Mouse (Mus musculus): ENCODE measurements around the gene Nsg1. TPM values are rescaled to one million over a fixed set of nuclear protein-coding genes. Genes with fewer than 3 reads are reported as not detected.

Gene Nsg1
- polyA plus RNA-seq, 1 experiment: 5.8 TPM

DNA sequence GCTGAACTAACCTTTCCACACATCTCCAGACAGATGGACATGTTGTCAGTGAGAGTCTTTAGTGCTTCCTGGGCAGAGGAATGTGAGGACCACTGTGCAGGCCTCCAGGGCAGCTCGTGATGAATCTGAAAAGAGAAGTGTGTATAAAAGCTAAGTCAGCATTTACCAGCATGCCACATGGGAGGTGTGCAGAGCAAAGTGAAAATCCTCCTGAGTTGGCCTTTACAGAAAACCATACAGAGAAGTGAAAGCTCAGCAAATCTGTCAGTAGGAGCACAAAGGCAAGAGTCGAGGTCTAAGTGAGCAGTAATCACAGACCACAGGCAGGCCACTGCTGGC, 67.8 kb downstream of the Nsg1 start:
- WGBS: 45% methylated on average over 2 of the region's 2 CpGs
- no peaks in the 10 kb centered on the region for H3K36me3 ChIP-seq (ENCODE audit: control insufficient read depth, insufficient read depth, low read length)
- no peak for DNase-seq
- no peaks in the 10 kb centered on the region for H3K4me1 ChIP-seq (replicated peaks; ENCODE audit: control insufficient read depth, insufficient read depth, low read length)
- no peak for TF ChIP-seq POLR2A (IDR thresholded peaks at IDR 0.05; ENCODE audit: control insufficient read depth, extremely low read depth, insufficient read depth, low read length, poor library complexity)
- no peak for TF ChIP-seq CTCF (IDR thresholded peaks at IDR 0.05; ENCODE audit: borderline replicate concordance, control insufficient read depth, extremely low read depth, insufficient read depth, low read length, poor library complexity)
- H3K4me3 ChIP-seq (ENCODE audit: control insufficient read depth, insufficient read depth, low read length): no peak overlapping the region
- no peak overlapping the region for H3K27ac ChIP-seq (ENCODE audit: control insufficient read depth, insufficient read depth, low read length)
- no peaks in the 10 kb centered on the region for H3K27me3 ChIP-seq (ENCODE audit: control insufficient read depth, insufficient read depth, low read length)

DNA sequence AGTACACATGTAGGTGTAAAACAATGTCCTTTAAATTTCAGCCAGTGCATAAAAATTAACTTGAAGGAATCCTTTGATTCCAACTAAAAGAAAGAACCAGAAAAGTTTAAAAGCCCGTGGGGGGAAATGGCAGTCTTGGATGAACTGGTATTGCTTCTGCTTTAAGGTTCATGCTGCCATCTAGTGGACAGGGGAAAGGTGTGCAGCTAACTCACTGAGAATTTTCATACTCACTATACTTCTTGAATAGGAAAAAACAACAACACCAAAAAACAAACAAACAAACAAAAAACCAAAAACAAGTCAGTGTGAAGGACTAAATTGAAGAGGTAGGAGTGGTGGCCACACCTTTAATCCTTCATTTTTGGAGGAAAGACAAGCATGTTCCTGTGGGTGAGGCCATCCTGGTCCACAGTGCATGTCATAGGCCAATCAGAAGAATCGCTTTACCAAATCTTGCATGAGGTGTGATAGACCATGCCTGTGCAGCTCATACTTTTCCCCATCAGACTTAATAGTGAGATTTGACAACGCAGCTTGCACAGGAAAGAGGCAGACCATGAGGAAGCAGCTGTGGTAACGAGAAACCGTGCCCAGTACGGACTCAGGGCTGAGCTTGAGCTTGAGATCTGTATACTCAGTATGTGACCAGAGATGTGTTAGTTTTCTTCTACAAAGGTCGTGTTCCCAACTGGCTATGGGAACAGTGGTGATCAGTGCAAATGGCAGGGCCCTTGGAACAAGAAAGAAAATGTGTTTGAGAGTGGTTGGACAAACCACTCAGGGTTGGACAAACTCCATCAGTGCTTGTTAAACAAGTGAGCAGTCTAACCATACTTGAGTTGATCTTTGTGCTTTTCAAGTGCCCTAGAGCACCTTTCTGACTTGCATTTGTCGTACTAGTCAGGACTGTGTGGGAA, 68.4 kb downstream of the Nsg1 start:
- Histone ChIP-seq H3K27me3 (ENCODE audit: control insufficient read depth, insufficient read depth, low read length) (no peaks in the 10 kb centered on the region), H3K27ac (ENCODE audit: control insufficient read depth, insufficient read depth, low read length) (no peak overlapping the region), H3K36me3 (ENCODE audit: control insufficient read depth, insufficient read depth, low read length) (no peaks in the 10 kb centered on the region), H3K4me1 (replicated peaks; ENCODE audit: control insufficient read depth, insufficient read depth, low read length) (no peaks in the 10 kb centered on the region), H3K4me3 (ENCODE audit: control insufficient read depth, insufficient read depth, low read length) (no peak overlapping the region)
- 55% methylated on average over 8 of the region's 8 CpGs for WGBS
- no peak for TF ChIP-seq CTCF (IDR thresholded peaks at IDR 0.05; ENCODE audit: borderline replicate concordance, control insufficient read depth, extremely low read depth, insufficient read depth, low read length, poor library complexity)
- no peak for TF ChIP-seq POLR2A (IDR thresholded peaks at IDR 0.05; ENCODE audit: control insufficient read depth, extremely low read depth, insufficient read depth, low read length, poor library complexity)
- DNase-seq: peak; percentile 26

DNA sequence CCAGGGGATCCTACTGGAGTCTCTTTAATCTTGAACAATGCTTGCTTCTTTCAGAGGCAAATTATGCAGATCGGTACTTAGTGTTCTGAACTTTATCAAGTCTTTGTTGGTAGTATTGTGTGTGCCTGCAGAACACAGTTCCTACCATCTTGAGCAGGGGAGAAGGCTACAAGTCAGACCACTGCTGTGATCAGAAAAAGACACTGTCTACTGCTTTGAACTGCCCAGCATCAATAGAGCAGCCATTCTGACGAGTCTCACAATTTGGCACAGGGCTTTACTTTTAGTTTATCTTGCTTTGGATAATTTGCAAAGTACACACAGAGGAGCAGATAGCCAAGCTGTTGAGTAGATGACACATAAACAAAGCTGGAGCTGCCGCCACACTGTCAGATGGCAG, 69.1 kb downstream of the Nsg1 start:
- Histone ChIP-seq H3K36me3 (ENCODE audit: control insufficient read depth, insufficient read depth, low read length) (no peaks in the 10 kb centered on the region), H3K4me3 (ENCODE audit: control insufficient read depth, insufficient read depth, low read length) (no peak overlapping the region), H3K27me3 (ENCODE audit: control insufficient read depth, insufficient read depth, low read length) (no peaks in the 10 kb centered on the region), H3K4me1 (replicated peaks; ENCODE audit: control insufficient read depth, insufficient read depth, low read length) (no peaks in the 10 kb centered on the region), H3K27ac (ENCODE audit: control insufficient read depth, insufficient read depth, low read length) (no peak overlapping the region)
- WGBS: 92% methylated on average over 3 of the region's 3 CpGs
- no peak for DNase-seq
- TF ChIP-seq CTCF (IDR thresholded peaks at IDR 0.05; ENCODE audit: borderline replicate concordance, control insufficient read depth, extremely low read depth, insufficient read depth, low read length, poor library complexity) (no peak), POLR2A (IDR thresholded peaks at IDR 0.05; ENCODE audit: control insufficient read depth, extremely low read depth, insufficient read depth, low read length, poor library complexity) (no peak)

DNA sequence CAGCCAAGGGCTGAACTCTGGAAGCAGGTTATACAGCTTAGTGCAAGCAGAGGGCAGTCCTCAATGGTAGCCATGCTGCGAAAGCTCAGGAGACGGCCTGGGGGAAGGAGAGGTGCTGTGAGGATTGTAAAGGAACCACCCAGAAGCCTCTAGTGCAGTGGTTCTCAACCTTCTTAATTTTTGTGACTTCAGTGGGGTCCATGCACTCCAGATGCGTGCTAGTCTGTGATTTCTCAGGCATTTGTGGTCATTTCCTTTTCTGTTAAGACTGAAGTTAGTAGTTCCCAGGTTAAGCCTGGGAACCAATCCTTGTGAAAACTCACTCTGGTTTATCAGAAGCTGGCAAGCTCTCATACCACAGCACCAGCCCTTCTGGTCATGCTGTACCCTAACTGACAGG, 69.6 kb downstream of the Nsg1 start:
- Histone ChIP-seq H3K4me3 (ENCODE audit: control insufficient read depth, insufficient read depth, low read length) (no peak overlapping the region), H3K27ac (ENCODE audit: control insufficient read depth, insufficient read depth, low read length) (no peak overlapping the region), H3K4me1 (replicated peaks; ENCODE audit: control insufficient read depth, insufficient read depth, low read length) (no peaks in the 10 kb centered on the region), H3K27me3 (ENCODE audit: control insufficient read depth, insufficient read depth, low read length) (no peaks in the 10 kb centered on the region), H3K36me3 (ENCODE audit: control insufficient read depth, insufficient read depth, low read length) (no peaks in the 10 kb centered on the region)
- whole genome bisulfite sequencing: 96% methylated on average over 3 of the region's 3 CpGs
- no peak for DNase-seq
- no peak for TF ChIP-seq CTCF (IDR thresholded peaks at IDR 0.05; ENCODE audit: borderline replicate concordance, control insufficient read depth, extremely low read depth, insufficient read depth, low read length, poor library complexity)
- no peak for TF ChIP-seq POLR2A (IDR thresholded peaks at IDR 0.05; ENCODE audit: control insufficient read depth, extremely low read depth, insufficient read depth, low read length, poor library complexity)

Other genes with a start within 250 kb of the Nsg1 start
- 14.1 and 21.2 TPM in 2 replicates for gene Stx18, start 121.2 kb downstream of the Nsg1 start, polyA plus RNA-seq (2012; rRNA removed)
- gene Zbtb49, start 60.5 kb upstream of the Nsg1 start, polyA plus RNA-seq (2012; rRNA removed): 35.2 and 38.9 TPM in 2 replicates
- 8.1 and 8.4 TPM in 2 replicates for gene Lyar, start 60.6 kb upstream of the Nsg1 start, polyA plus RNA-seq (2012; rRNA removed)
- gene Tmem128, start 100.3 kb upstream of the Nsg1 start, polyA plus RNA-seq (2012; rRNA removed): 43.8 and 57.1 TPM in 2 replicates
- 2.2 and 5.9 TPM in 2 replicates for gene Otop1, start 116.1 kb upstream of the Nsg1 start, polyA plus RNA-seq (2012; rRNA removed)
- gene Drd5, start 159.5 kb upstream of the Nsg1 start, polyA plus RNA-seq (2012; rRNA removed): 0.06 and 0.12 TPM in 2 replicates

All from thymus, adult 2 months (tissue).